Comparison of ENCODE assay signal across 8 mouse cellular contexts in the genomic region with DNA sequence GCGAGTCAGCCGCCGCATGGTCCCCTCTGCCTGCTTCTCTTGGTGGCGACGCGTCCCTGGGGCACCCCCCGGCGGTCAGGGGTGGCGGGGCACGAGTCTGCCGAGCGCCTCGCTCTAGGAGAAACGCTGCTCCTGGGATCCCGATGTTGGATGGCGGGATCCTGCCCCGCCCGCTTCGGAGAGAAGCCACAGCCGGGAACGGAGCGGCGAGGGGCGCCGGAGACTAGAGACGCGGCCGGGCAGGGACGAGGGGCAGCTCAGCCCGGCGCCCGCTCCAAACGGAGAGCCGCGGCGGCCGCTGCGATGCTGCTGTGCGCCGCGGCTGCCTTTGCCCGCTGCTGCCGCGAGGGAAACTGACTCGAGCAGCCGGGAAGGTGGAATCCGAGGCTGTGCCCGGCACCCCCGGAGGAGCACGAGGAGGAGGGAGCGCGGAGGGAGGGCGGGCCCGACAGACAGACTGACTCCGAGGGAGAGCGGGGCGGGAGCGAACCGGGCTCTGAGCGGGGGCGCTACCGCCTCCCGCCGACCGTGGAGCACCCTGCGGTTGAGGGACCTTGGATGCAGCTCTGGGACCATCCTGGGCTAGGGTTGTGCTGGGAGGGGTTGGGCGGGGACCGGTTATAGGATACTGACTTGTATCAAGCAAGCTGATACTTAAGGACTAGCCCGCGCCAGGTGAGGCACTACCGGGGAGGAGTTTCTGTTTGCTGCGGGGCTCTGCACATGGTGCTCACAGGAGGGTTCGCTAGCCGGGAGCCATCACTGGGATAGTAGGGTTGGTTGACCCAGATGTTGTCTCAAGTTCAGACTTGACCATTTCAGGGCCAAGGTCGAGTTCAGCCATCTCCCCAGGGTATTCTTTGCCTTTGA. TPM values are rescaled to one million over a fixed set of nuclear protein-coding genes. Genes with fewer than 3 reads are reported as not detected.
A peak's percentile ranks its signal among the peaks of the same experiment; 100 is the strongest.
DNase-seq lines count a peak whose midpoint lies in the region; ATAC-seq and TF ChIP-seq lines count a peak whose summit lies in the region.

A gene (minus strand): TSS at position 412 of the 870 bp plus-strand sequence.

- under 1% methylated on average over 70 of the region's 75 CpGs for WGBS in forebrain, embryonic 12.5 days
- 5% methylated on average over 63 of the region's 75 CpGs for WGBS in liver, postnatal 0 days (ENCODE audit: insufficient replicate concordance)

- ATAC-seq in forebrain, embryonic 12.5 days (ENCODE audit: low FRiP score) = peak; percentile 76
- ATAC-seq in liver, postnatal 0 days = no peak

- TF ChIP-seq POLR2A in brain, embryonic 14.5 days (IDR thresholded peaks at IDR 0.05; ENCODE audit: borderline replicate concordance, extremely low read depth, insufficient read depth, insufficient read length, poor library complexity, severe bottlenecking) = no peak

- H3K27me3 ChIP-seq in forebrain, embryonic 12.5 days = peaks cover 41% of the 10 kb centered on the region
- peaks cover 46% of the 10 kb centered on the region for H3K27me3 ChIP-seq in liver, postnatal 0 days (ENCODE audit: insufficient read depth, low read length)

- H3K36me3 ChIP-seq in forebrain, embryonic 12.5 days (replicated peaks) = no peaks in the 10 kb centered on the region
- no peaks in the 10 kb centered on the region for H3K36me3 ChIP-seq in liver, postnatal 0 days (replicated peaks; ENCODE audit: insufficient read depth, low read length)

- intact Hi-C loops in heart, postnatal 36 days (cut with DNase I) = loop anchor here (1.0 kb wide), 1 partner anchor 407 kb away; no protein-coding TSS in a partner anchor

- peak within 1 kb of the TSS; percentile 90 for H3K4me2 ChIP-seq in forebrain, embryonic 12.5 days
- H3K4me2 ChIP-seq in liver, postnatal 0 days (ENCODE audit: low read depth, low read length) = peak within 1 kb of the TSS; percentile 73

- peak within 1 kb of the TSS; percentile 61; the same call in 1 of the 2 replicates for H3K27ac ChIP-seq in forebrain, embryonic 12.5 days
- H3K27ac ChIP-seq in liver, postnatal 0 days (ENCODE audit: low read depth) = no peak within 1 kb of the TSS

- TF ChIP-seq CTCF in brain, embryonic 14.5 days (IDR thresholded peaks at IDR 0.05; ENCODE audit: borderline replicate concordance, extremely low read depth, insufficient read depth, insufficient read length) = peak; percentile 50
- TF ChIP-seq CTCF in liver, postnatal 0 days (IDR thresholded peaks at IDR 0.05; ENCODE audit: low read depth) = peak; percentile 63

- peaks cover 37% of the 10 kb centered on the region for H3K4me1 ChIP-seq in forebrain, embryonic 12.5 days
- 0 out of 2 replicates have a peak, but pooled peaks cover 2% of the 10 kb centered on the region for H3K4me1 ChIP-seq in liver, postnatal 0 days (ENCODE audit: insufficient read depth)

- no peak for TF ChIP-seq EP300 in liver, postnatal 0 days (IDR thresholded peaks at IDR 0.05; ENCODE audit: low read depth)

- H3K9me3 ChIP-seq in forebrain, embryonic 12.5 days = no peaks in the 10 kb centered on the region
- no peaks in the 10 kb centered on the region for H3K9me3 ChIP-seq in liver, postnatal 0 days (ENCODE audit: low read length)

- DNase-seq in ES-CJ7 (ENCODE audit: low read depth, low spot score) = peak; percentile 53
- peak; percentile 81 for DNase-seq in brain, embryonic 14.5 days (ENCODE audit: low read depth)
- DNase-seq in heart, postnatal 36 days = peak; percentile 29 to 34
- peak; percentile 68 to 83 for DNase-seq in layer of hippocampus, adult 18-20 months (ENCODE audit: low spot score in 2 of 2)
- peak; percentile 46 for DNase-seq in liver, postnatal 0 days
- peak; percentile 62 for DNase-seq in right cerebral cortex, adult 18-20 months
- no peak for DNase-seq in c-Kit-positive CD71-positive TER-119-positive erythroid progenitor cells, embryonic 14.5 days (ENCODE audit: low spot score)

- peak within 1 kb of the TSS; percentile 74 for H3K9ac ChIP-seq in forebrain, embryonic 12.5 days
- no peak within 1 kb of the TSS for H3K9ac ChIP-seq in liver, postnatal 0 days (replicated peaks)

- peak within 1 kb of the TSS; percentile 57 for H3K4me3 ChIP-seq in forebrain, embryonic 12.5 days (replicated peaks)
- peak within 1 kb of the TSS; percentile 39 for H3K4me3 ChIP-seq in liver, postnatal 0 days (ENCODE audit: low read depth, low read length)

RNA-seq across cellular contexts. Expression of the gene that starts here (rescaled TPM):
- 14.5 and 16.0 TPM in 2 replicates for polyA plus RNA-seq in brain, embryonic 14.5 days (2012; rRNA removed)
- polyA plus RNA-seq in forebrain, embryonic 12.5 days (2016; fragmentation: Nextera tagmentation; extraction: Ambion mirVana) = 7.3 and 10.6 TPM in 2 replicates
- total RNA-seq in heart, postnatal 36 days (2021) = not detected
- total RNA-seq in layer of hippocampus, adult 18-20 months (2021) = 10 to 100 TPM; 18.0 to 21.5 TPM
- 0.06 and 0.08 TPM in 2 replicates for polyA plus RNA-seq in liver, postnatal 0 days (2015; fragmentation: Nextera tagmentation; extraction: Ambion mirVana)

Comparison
In these comparisons a context has a peak if more than half of its experiments do, and no peak if none do; other contexts are left out.
1. RNA of the gene that starts here (total RNA-seq): 18.0 to 21.5 TPM in layer of hippocampus, adult 18-20 months; not detected in heart, postnatal 36 days; every median in the first group is over 10 times any median in the second.
2. Peak in DNase-seq in heart, postnatal 36 days; RNA of the gene not detected or under 1 TPM.
3. Peak in DNase-seq, H3K4me3 ChIP-seq and H3K4me2 ChIP-seq in liver, postnatal 0 days; RNA of the gene not detected or under 1 TPM.